Mouse (Mus musculus): ENCODE data around the gene Ptprn2. TPM values are rescaled to one million over a fixed set of nuclear protein-coding genes. Genes with fewer than 3 reads are reported as not detected.

The Ptprn2 gene
- polyA plus RNA-seq, 1 experiment = 0.22 TPM

DNA sequence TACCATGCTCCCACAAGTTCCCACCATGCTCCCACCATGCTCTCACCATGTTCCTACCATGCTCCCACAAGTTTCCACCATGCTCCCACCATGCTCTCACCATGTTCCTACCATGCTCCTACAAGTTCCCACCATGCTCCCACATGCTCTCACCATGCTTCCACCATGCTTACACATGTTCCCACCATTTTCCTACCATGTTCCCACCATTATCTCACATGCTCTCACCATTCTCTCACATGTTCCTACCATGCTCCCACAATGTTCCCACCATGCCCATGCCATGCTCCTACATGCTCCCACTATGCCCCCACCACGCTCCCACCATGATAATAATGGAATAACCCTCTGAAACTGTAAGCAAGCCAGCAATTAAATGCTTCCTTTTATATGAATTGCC lies 495.8 kb downstream of the Ptprn2 start:
- TF ChIP-seq TCF3 (IDR thresholded peaks at IDR 0.05; ENCODE audit: insufficient read length, low read depth) (no peak), REST (IDR thresholded peaks at IDR 0.05; ENCODE audit: insufficient read depth, insufficient read length) (no peak), SRF (IDR thresholded peaks at IDR 0.05; ENCODE audit: control insufficient read depth, insufficient read length, low read depth) (no peak), MAX (IDR thresholded peaks at IDR 0.05; ENCODE audit: low read depth) (no peak), POLR2AphosphoS2 (IDR thresholded peaks at IDR 0.05; ENCODE audit: insufficient read length, low read depth) (no peak), MYOD1 (IDR thresholded peaks at IDR 0.05; ENCODE audit: control insufficient read depth in 1 of 3, insufficient read length in 2 of 3, low read depth in 2 of 3) (no peak), E2F4 (IDR thresholded peaks at IDR 0.05; ENCODE audit: insufficient read depth) (no peak), TCF12 (IDR thresholded peaks at IDR 0.05; ENCODE audit: insufficient read depth, poor library complexity, severe bottlenecking) (no peak), POLR2A (IDR thresholded peaks at IDR 0.05; ENCODE audit: insufficient read length, low read depth) (no peak), USF1 (IDR thresholded peaks at IDR 0.05; ENCODE audit: low read depth) (no peak), MYOG (IDR thresholded peaks at IDR 0.05; ENCODE audit: control insufficient read depth in 1 of 3, insufficient read depth in 1 of 3, insufficient read length in 2 of 3, low read depth in 2 of 3) (no peak), CEBPB (IDR thresholded peaks at IDR 0.05; ENCODE audit: insufficient read depth, poor library complexity, severe bottlenecking) (no peak)
- Histone ChIP-seq H3K4me2 (ENCODE audit: low read depth) (no peak overlapping the region), H3K36me3 (ENCODE audit: control insufficient read depth, insufficient read depth) (no peaks in the 10 kb centered on the region), H3ac (ENCODE audit: control insufficient read depth, insufficient read length) (no peak overlapping the region), H3K4me3 (no peak overlapping the region), H3K79me2 (ENCODE audit: control insufficient read depth, insufficient read depth) (no peaks in the 10 kb centered on the region), H3K27me3 (ENCODE audit: control insufficient read depth, insufficient read depth, insufficient read length) (no peaks in the 10 kb centered on the region)

DNA sequence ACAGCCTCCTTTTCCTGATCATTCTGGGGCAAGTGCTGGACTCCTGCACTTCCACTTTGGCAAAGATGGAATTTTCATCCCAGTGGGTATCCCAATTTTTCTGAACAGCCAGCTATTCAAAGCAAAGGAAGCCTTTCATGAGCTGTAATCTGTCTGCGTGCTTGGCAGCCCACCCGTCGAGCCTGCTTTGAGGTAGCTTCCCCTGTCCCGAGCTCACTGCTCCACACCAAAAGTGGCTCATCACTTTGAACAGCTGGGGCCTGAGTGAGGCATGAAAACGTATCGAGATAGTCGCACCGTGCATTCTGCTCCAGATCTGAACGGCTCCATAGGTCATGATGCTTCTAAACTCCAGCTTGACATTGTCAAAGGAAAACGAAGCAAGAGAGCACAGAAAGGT lies 503.6 kb downstream of the Ptprn2 start:
- TF ChIP-seq CEBPB (IDR thresholded peaks at IDR 0.05; ENCODE audit: insufficient read depth, poor library complexity, severe bottlenecking) (no peak), POLR2A (IDR thresholded peaks at IDR 0.05; ENCODE audit: insufficient read length, low read depth) (no peak), MAX (IDR thresholded peaks at IDR 0.05; ENCODE audit: low read depth) (no peak), TCF12 (IDR thresholded peaks at IDR 0.05; ENCODE audit: insufficient read depth, poor library complexity, severe bottlenecking) (no peak), POLR2AphosphoS2 (IDR thresholded peaks at IDR 0.05; ENCODE audit: insufficient read length, low read depth) (no peak), MYOD1 (IDR thresholded peaks at IDR 0.05; ENCODE audit: control insufficient read depth in 1 of 3, insufficient read length in 2 of 3, low read depth in 2 of 3) (no peak), E2F4 (IDR thresholded peaks at IDR 0.05; ENCODE audit: insufficient read depth) (no peak), REST (IDR thresholded peaks at IDR 0.05; ENCODE audit: insufficient read depth, insufficient read length) (no peak), MYOG (IDR thresholded peaks at IDR 0.05; ENCODE audit: control insufficient read depth in 1 of 3, insufficient read depth in 1 of 3, insufficient read length in 2 of 3, low read depth in 2 of 3) (no peak), USF1 (IDR thresholded peaks at IDR 0.05; ENCODE audit: low read depth) (no peak), SRF (IDR thresholded peaks at IDR 0.05; ENCODE audit: control insufficient read depth, insufficient read length, low read depth) (no peak), TCF3 (IDR thresholded peaks at IDR 0.05; ENCODE audit: insufficient read length, low read depth) (no peak)
- H3K79me2 ChIP-seq (ENCODE audit: control insufficient read depth, insufficient read depth) = no peaks in the 10 kb centered on the region
- no peaks in the 10 kb centered on the region for H3K27me3 ChIP-seq (ENCODE audit: control insufficient read depth, insufficient read depth, insufficient read length)
- H3K4me3 ChIP-seq = no peak overlapping the region
- no peak overlapping the region for H3ac ChIP-seq (ENCODE audit: control insufficient read depth, insufficient read length)
- H3K36me3 ChIP-seq (ENCODE audit: control insufficient read depth, insufficient read depth) = no peaks in the 10 kb centered on the region
- no peak overlapping the region for H3K4me2 ChIP-seq (ENCODE audit: low read depth)

GRCm38 (mm10) chr12:117001546-117002148 lies 516.1 kb downstream of the Ptprn2 start:
- Histone ChIP-seq H3K27me3 (ENCODE audit: control insufficient read depth, insufficient read depth, insufficient read length) (no peaks in the 10 kb centered on the region), H3K79me2 (ENCODE audit: control insufficient read depth, insufficient read depth) (no peaks in the 10 kb centered on the region), H3K4me3 (no peak overlapping the region), H3K4me2 (ENCODE audit: low read depth) (no peak overlapping the region), H3K36me3 (ENCODE audit: control insufficient read depth, insufficient read depth) (no peaks in the 10 kb centered on the region), H3ac (ENCODE audit: control insufficient read depth, insufficient read length) (no peak overlapping the region)
- TF ChIP-seq TCF3 (IDR thresholded peaks at IDR 0.05; ENCODE audit: insufficient read length, low read depth) (no peak), MYOG (IDR thresholded peaks at IDR 0.05; ENCODE audit: control insufficient read depth in 1 of 3, insufficient read depth in 1 of 3, insufficient read length in 2 of 3, low read depth in 2 of 3) (no peak), POLR2AphosphoS2 (IDR thresholded peaks at IDR 0.05; ENCODE audit: insufficient read length, low read depth) (no peak), TCF12 (IDR thresholded peaks at IDR 0.05; ENCODE audit: insufficient read depth, poor library complexity, severe bottlenecking) (no peak), REST (IDR thresholded peaks at IDR 0.05; ENCODE audit: insufficient read depth, insufficient read length) (no peak), E2F4 (IDR thresholded peaks at IDR 0.05; ENCODE audit: insufficient read depth) (no peak), SRF (IDR thresholded peaks at IDR 0.05; ENCODE audit: control insufficient read depth, insufficient read length, low read depth) (no peak), USF1 (IDR thresholded peaks at IDR 0.05; ENCODE audit: low read depth) (no peak), MYOD1 (IDR thresholded peaks at IDR 0.05; ENCODE audit: control insufficient read depth in 1 of 3, insufficient read length in 2 of 3, low read depth in 2 of 3) (no peak), POLR2A (IDR thresholded peaks at IDR 0.05; ENCODE audit: insufficient read length, low read depth) (no peak), CEBPB (IDR thresholded peaks at IDR 0.05; ENCODE audit: insufficient read depth, poor library complexity, severe bottlenecking) (no peak), MAX (IDR thresholded peaks at IDR 0.05; ENCODE audit: low read depth) (no peak)

- Histone ChIP-seq H3K4me3 (no peak overlapping the region), H3ac (ENCODE audit: control insufficient read depth, insufficient read length) (no peak overlapping the region), H3K36me3 (ENCODE audit: control insufficient read depth, insufficient read depth) (no peaks in the 10 kb centered on the region), H3K4me2 (ENCODE audit: low read depth) (no peak overlapping the region), H3K27me3 (ENCODE audit: control insufficient read depth, insufficient read depth, insufficient read length) (no peaks in the 10 kb centered on the region), H3K79me2 (ENCODE audit: control insufficient read depth, insufficient read depth) (no peaks in the 10 kb centered on the region)
- TF ChIP-seq USF1 (IDR thresholded peaks at IDR 0.05; ENCODE audit: low read depth) = no peak
- no peak for TF ChIP-seq MAX (IDR thresholded peaks at IDR 0.05; ENCODE audit: low read depth)
- TF ChIP-seq POLR2AphosphoS2 (IDR thresholded peaks at IDR 0.05; ENCODE audit: insufficient read length, low read depth) = no peak
- TF ChIP-seq MYOD1 (IDR thresholded peaks at IDR 0.05; ENCODE audit: control insufficient read depth in 1 of 3, insufficient read length in 2 of 3, low read depth in 2 of 3) = no peak
- TF ChIP-seq POLR2A (IDR thresholded peaks at IDR 0.05; ENCODE audit: insufficient read length, low read depth) = no peak
- no peak for TF ChIP-seq E2F4 (IDR thresholded peaks at IDR 0.05; ENCODE audit: insufficient read depth)
- no peak for TF ChIP-seq CEBPB (IDR thresholded peaks at IDR 0.05; ENCODE audit: insufficient read depth, poor library complexity, severe bottlenecking)
- TF ChIP-seq MYOG (IDR thresholded peaks at IDR 0.05; ENCODE audit: control insufficient read depth in 1 of 3, insufficient read depth in 1 of 3, insufficient read length in 2 of 3, low read depth in 2 of 3) = no peak
- no peak for TF ChIP-seq TCF12 (IDR thresholded peaks at IDR 0.05; ENCODE audit: insufficient read depth, poor library complexity, severe bottlenecking)
- TF ChIP-seq TCF3 (IDR thresholded peaks at IDR 0.05; ENCODE audit: insufficient read length, low read depth) = no peak
- TF ChIP-seq REST (IDR thresholded peaks at IDR 0.05; ENCODE audit: insufficient read depth, insufficient read length) = no peak
- TF ChIP-seq SRF (IDR thresholded peaks at IDR 0.05; ENCODE audit: control insufficient read depth, insufficient read length, low read depth) = no peak
These were observed 531.5 kb downstream of the Ptprn2 start for GRCm38 (mm10) chr12:117016753-117017595.
